Mouse (Mus musculus): ENCODE measurements at regions not wholly inside any gene's neighbourhood (a gene's known extent, or its start where the extent isn't known, plus 50 kb on each side); places are given as distances from the start of the nearest gene placed in this dataset.

DNA sequence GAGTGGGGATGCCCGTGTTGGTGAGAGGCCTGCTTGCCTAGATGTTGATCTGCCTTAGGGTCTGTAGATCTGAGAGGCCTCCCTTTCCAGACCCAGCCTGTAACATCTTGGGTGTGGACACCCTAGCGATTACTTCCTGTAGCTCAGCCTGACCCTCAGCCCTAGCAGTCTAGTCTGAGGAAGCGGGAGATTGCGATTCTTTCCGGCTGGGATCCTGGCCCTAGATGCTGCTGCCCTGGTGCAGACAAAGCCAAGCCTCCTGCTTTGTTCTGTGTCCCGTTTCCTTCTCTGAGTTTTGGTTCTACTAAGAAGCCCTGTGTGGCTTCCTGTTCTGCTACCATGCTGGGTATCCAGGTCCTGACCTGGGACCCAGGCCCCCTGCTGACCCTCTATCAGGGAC, 171.8 kb upstream of the Ubr2 start:
- TF ChIP-seq POLR2A (IDR thresholded peaks at IDR 0.05; ENCODE audit: insufficient read depth, low read length), result no peak
- no peak for TF ChIP-seq CTCF (IDR thresholded peaks at IDR 0.05; ENCODE audit: low read depth, low read length)
- no peak for TF ChIP-seq EP300 (IDR thresholded peaks at IDR 0.05; ENCODE audit: insufficient read depth, low read depth, low read length)
